Mouse (Mus musculus) cortical plate, adult 2 months (tissue): ENCODE measurements around the gene Chid1. TPM values are rescaled to one million over a fixed set of nuclear protein-coding genes. Genes with fewer than 3 reads are reported as not detected.

Experiments used
- H3K27ac ChIP-seq: fragments of 200-500 bp; 2 replicates; pipeline ENCODE4 v1.5.1; 2012; ENCODE audit warnings: low read length, control low read depth, inconsistent platforms; ENCODE audit not compliant: insufficient read depth
- H3K4me1 ChIP-seq: fragments of 200-500 bp; 2 replicates; pipeline ENCODE4 v1.6.1; 2011; ENCODE audit warnings: low read length; ENCODE audit not compliant: control insufficient read depth, insufficient read depth
- H3K4me3 ChIP-seq: fragments of 200-500 bp; 2 replicates; pipeline ENCODE4 v1.5.1; 2011; ENCODE audit warnings: mild to moderate bottlenecking, low read length, control low read depth; ENCODE audit not compliant: insufficient read depth
- CTCF ChIP-seq: fragments of 200-500 bp; IDR thresholded peaks from 2 replicates; pipeline ENCODE4 v1.5.1; 2011; ENCODE audit warnings: mild to moderate bottlenecking, control low read depth, low read length; ENCODE audit not compliant: insufficient read depth; ENCODE audit errors: extremely low read depth
- POLR2A ChIP-seq: fragments of 200-500 bp; IDR thresholded peaks from 2 replicates; pipeline ENCODE4 v1.6.1; 2011; ENCODE audit warnings: mild to moderate bottlenecking, low read length, control low read depth; ENCODE audit not compliant: insufficient read depth; ENCODE audit errors: extremely low read depth
- polyA plus RNA-seq: library from polyadenylated mRNA; depleted of rRNA; stranded (reverse); fragments of >200 nt; gene quantifications from 2 replicates; pipeline ENCODE4 v1.2.3, GENCODE M21; 2012

Gene Chid1
- polyA plus RNA-seq, 1 experiment: 43.0 TPM

DNA sequence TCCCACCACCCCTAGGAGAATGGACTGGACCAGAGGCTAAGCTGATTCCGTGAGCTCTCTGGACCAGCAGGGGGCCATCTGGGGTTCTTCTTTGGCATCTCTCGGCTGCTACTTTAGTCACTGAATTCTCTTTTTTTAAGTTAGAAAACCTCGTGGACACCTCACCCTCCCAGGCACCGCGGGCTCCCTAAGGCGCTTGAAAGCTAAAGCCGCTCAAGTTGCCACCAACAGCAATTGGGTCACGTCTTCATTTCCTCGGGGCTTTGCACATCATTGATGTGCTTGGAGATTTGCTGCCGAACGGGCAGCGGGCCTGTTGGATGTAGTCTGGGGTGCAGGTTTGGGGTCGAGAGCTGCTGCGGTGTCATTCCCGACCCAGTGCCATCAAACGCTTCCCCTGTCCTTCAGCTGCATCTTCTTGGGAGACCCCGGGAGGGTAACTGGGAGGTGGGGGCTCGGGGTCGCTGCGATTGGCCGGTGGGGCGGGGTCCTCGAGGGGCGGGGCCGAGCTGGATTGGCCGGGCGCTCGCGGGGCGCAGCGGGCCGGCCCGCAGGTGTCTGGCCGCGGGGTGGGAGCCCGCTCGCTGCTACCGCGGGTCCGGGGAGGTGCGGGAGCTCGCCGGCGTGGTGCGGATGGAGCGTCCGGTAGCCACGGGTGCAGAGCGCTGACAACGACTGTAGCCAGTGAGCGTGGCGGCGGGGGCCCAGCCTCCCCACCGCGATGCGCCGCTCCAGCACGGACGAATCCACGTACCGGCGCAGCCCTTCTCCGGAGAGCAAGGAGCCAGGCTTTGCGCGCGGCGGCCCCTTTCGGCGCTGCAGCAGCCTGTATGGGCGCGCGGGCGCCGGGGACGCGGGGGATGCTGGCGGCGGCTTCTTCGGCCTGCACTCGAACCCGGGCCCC is 57.9 kb downstream of the Chid1 start:
- no peak for TF ChIP-seq POLR2A
- TF ChIP-seq CTCF: peak; percentile 27; the same call in 1 of the 2 replicates
- Histone ChIP-seq H3K4me3 (peak overlapping the region; percentile 26), H3K4me1 (no peaks in the 10 kb centered on the region), H3K27ac (no peak overlapping the region)

DNA sequence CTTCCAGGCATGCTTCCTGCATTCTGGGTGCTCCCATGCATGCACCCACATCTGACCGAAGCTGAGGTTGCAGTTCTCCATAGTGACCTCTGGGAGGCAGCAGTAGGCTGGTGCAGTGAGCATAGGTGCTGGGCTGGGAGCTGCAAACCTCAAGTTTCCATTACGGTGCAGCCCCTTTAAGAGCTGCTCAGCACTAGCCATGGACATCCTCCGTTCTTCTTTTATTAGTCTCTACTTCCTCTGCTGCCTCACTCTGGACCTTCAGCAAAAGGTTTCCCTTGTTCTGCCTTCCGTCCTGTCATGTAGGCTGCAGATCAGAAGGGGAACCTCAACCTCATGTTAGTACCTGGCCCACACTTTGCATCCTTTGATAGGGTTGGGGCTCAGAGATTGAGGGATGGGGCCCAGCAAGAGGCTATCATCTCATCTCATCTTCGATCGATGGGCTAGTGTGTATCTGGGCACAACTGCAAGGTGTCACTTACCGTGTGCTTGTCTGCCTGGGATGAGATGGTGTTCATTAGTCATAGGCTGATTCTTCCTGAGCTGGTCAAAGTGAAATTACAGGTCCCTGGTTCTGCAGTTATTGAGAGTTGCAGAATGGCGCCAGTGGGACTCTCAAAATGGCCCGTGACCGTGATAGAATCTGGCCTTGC is 58.7 kb downstream of the Chid1 start:
- Histone ChIP-seq H3K4me1 (no peaks in the 10 kb centered on the region), H3K4me3 (peak overlapping the region; percentile 26; the same call in 1 of the 2 replicates), H3K27ac (no peak overlapping the region)
- TF ChIP-seq CTCF: peak; percentile 99
- TF ChIP-seq POLR2A: no peak

DNA sequence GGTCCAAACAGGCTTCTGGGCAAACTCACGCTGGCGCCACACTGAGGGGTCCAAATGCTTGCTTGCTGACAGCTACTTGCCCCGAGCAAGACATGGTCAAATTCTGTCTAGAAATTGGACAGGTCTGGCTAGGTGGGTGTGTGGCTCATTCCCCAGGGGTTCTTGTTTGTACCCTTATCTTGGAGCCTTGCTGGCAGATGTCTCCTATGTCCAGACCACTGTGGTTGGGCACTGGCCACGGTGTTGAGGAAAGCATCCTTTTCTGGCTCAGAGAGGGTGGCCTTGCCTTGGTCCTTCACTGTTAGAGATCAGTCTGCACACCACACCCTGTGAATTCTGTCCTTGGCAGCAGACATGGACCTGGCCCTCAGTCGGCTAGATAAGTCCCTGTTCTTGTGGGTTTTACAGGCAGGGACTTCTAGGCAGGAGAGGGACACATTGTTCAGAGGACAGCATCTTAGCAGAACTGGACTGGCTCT is 61.3 kb downstream of the Chid1 start:
- Histone ChIP-seq H3K4me1 (peaks cover 5% of the 10 kb centered on the region; the same call in 1 of the 2 replicates), H3K27ac (no peak overlapping the region)
- TF ChIP-seq POLR2A (no peak), CTCF (no peak)

DNA sequence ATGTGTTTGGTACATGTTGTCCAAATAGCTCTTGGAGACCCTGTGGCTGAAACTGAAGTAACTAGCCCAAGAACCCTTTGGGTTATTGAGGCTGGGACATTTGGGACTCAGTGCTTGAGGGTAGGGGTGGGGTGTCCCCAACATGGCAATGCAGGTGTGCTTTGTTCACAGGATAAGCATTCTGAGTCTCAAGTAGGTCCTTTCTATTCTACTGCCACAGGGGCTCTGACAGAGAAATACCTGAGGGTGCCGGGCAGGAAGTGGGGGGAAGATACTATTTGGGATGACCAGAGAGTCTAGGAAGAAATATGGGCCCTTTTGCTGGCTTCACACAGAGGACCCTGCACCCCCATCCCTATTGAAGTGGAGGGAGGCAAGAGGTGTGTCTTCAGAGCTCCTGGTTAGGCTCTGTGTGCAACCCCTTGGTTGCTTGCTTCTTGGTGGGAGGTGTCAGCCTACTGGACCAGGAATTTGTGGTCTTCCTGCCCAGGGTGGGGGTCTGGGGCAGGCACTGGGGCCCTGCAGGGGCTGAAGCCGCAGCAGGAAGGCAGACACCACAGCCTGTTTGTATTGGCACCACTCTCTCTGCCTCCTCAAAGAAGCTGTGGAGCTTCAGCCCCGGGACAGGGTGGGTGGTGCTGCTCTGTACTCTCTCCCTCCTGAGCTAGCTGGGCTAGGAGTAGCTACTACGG is 61.9 kb downstream of the Chid1 start:
- no peak for TF ChIP-seq POLR2A
- TF ChIP-seq CTCF: no peak
- Histone ChIP-seq H3K27ac (no peak overlapping the region), H3K4me3 (no peak overlapping the region), H3K4me1 (peaks cover 5% of the 10 kb centered on the region; the same call in 1 of the 2 replicates)

More for the DNA sequence above, 61.3 kb downstream of the Chid1 start:
- no peak overlapping the region for H3K4me3 ChIP-seq

DNA sequence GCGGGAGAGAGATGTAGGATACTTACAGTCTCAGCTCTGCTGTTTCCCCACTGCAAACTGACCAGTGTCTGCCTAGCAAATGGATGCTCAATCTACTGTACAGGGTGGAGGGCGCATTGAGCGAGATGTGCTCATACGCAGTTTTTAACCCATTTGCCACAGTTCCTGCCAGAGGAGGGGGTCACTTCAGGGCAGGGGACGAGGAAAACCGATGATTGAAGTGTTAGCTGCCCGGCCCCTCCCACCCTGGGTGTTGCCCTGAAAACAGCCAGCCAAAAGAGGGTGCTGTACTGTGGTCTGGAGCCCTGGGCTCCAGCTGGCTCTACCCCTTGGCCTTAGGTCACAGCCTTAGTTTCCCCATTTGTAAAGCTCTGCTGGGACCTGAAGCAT is 62.7 kb downstream of the Chid1 start:
- TF ChIP-seq POLR2A: no peak
- TF ChIP-seq CTCF: no peak
- Histone ChIP-seq H3K4me3 (peak overlapping the region; percentile 81; the same call in 1 of the 2 replicates), H3K27ac (no peak overlapping the region), H3K4me1 (peaks cover 5% of the 10 kb centered on the region; the same call in 1 of the 2 replicates)

DNA sequence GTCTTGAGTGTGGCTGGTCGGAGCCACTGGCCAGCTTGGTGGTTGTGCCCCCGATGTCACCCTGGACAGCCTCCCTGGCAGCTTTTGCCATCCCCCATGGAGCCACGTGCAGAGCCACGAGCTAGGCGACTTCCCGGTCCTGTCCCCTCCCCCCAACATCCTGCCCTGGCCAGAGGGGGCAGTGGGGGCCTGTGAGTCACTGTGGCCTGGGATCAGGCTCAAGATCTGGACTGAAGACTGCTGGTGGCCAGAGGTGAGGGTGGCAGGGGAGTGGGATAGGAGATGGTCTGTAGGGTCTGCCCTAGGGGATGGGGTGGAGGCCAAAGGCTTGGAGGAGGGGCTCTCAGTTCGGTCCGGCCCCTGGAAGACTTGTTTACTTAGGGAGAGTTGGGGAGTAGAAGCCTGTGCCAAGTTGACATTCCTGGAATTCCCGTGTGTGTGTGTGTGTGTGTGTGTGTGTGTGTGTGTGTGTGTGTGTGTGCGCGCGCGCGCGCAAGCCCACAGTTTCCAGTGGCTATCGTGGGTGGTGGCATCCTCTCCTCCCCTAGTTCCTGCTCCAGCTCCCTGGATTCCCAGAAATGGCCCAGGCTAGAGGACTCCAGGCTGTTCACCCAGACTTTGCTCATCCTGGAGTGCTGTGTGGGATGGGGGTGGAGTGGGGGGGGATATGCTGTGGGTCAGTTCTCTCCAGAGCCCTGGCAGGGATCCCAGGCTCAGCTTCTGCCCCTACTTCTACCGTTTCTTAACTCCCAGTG is 63.3 kb downstream of the Chid1 start:
- H3K4me3 ChIP-seq: peak overlapping the region; percentile 81
- peaks cover 5% of the 10 kb centered on the region; the same call in 1 of the 2 replicates for H3K4me1 ChIP-seq
- peak overlapping the region; percentile 93 for H3K27ac ChIP-seq
- TF ChIP-seq POLR2A (no peak), CTCF (no peak)

DNA sequence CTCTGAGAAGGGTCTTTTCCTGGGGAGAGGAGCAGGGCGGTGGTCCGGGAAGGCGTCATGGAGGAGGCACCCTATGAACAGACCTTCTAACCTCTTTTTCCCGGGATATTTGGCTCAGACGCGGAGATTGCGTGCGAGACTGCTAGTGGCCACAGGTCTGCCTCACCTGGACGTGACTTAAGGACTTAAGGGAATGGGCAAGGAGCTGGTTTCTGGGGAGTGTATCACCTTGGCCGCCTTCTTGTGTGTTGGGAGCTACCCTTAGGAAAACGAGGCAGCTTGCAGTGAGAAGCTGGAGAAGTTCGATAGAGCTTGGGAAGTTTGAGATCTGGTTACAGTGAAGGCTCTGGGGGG is 63.9 kb downstream of the Chid1 start:
- Histone ChIP-seq H3K4me3 (peak overlapping the region; percentile 81), H3K27ac (peak overlapping the region; percentile 93; the same call in 1 of the 2 replicates), H3K4me1 (peaks cover 5% of the 10 kb centered on the region; the same call in 1 of the 2 replicates)
- TF ChIP-seq CTCF: no peak
- no peak for TF ChIP-seq POLR2A

DNA sequence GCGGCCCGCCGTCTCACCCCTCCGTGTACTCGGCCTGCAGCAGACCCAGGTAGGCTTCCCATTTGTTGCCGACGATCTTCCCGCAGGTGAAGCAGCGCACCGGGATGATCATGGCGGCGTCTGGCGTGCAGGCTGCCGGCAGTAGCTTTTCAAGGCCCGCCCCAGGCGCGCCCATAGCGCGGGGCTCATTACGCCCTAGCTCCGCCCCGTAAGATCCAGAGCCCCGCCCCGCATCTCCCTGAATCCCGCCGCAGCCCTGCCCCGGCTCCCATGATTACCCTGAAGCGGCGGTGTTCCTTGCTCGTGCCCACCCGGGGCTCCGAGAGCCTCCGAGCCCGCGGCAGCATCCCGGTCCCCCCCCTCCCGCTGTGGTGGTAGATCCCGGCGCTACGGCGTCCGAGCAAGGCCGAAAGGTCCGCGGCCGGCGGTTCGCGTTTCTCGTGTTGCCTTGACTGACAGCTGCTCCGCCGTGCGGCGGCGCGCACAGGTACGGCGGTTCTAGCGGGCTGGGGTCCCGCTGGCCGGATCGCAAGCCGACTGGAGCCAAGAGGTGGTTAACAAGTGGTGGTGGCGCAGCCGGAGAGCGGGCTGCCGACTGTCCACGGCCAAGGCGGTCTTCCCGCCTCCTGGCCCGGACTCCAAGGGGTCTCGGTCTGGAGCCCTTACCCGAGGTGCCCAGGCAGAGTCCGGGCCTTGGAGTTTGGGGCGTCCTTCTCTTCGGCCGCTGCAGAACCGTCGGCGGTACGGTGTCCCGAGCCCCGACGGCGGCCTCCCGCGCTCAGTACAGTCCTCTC is 64.4 kb downstream of the Chid1 start, which contains the start of the genes Polr2l and Tspan4:
Gene Polr2l (minus strand): TSS at position 122 of the 794 bp plus-strand sequence.
Gene Tspan4 (plus strand): TSS at position 230 of the 794 bp plus-strand sequence.
- Histone ChIP-seq H3K4me3 (peak within 1 kb of the TSS; percentile 81), H3K27ac (peak within 1 kb of the TSS; percentile 93), H3K4me1 (peaks cover 5% of the 10 kb centered on the region; the same call in 1 of the 2 replicates)
- no peak for TF ChIP-seq CTCF
- TF ChIP-seq POLR2A: peak; percentile 77
